Mouse (Mus musculus) limb, embryonic 15.5 days (tissue): ENCODE measurements around the gene Sp8. TPM values are rescaled to one million over a fixed set of nuclear protein-coding genes. Genes with fewer than 3 reads are reported as not detected.
A peak's percentile ranks its signal among the peaks of the same experiment; 100 is the strongest.

Experiments used
- ATAC-seq: fragments of 200-750 bp; cut with Nextera tagmentation; 2 replicates; pipeline ENCODE4 v1.8.0; 2017; ENCODE audit warnings: low read depth, moderate TSS enrichment; ENCODE audit not compliant: insufficient number of reproducible peaks, low FRiP score, low TSS enrichment
- H3K27ac ChIP-seq: fragments of 300-500 bp; sonication (generic); 2 replicates; pipeline ENCODE4 v1.5.1; 2015; ENCODE audit warnings: moderate library complexity, mild to moderate bottlenecking, inconsistent platforms
- H3K27me3 ChIP-seq: fragments of 300-500 bp; sonication (generic); 2 replicates; pipeline ENCODE4 v1.6.1; 2015; ENCODE audit warnings: inconsistent platforms
- H3K36me3 ChIP-seq: fragments of 300-500 bp; sonication (generic); 2 replicates; pipeline ENCODE4 v1.6.1; 2015; ENCODE audit warnings: inconsistent platforms
- H3K4me1 ChIP-seq: fragments of 300-500 bp; sonication (generic); 2 replicates; pipeline ENCODE4 v1.6.1; 2015; ENCODE audit warnings: inconsistent platforms
- H3K4me2 ChIP-seq: fragments of 300-500 bp; sonication (generic); 2 replicates; pipeline ENCODE4 v1.6.1; 2015; ENCODE audit warnings: mild to moderate bottlenecking, inconsistent platforms
- H3K4me3 ChIP-seq: fragments of 300-500 bp; sonication (generic); 2 replicates; pipeline ENCODE4 v1.5.1; 2015; ENCODE audit warnings: mild to moderate bottlenecking, inconsistent platforms
- H3K9ac ChIP-seq: fragments of 300-500 bp; sonication (generic); 2 replicates; pipeline ENCODE4 v1.6.1; 2015; ENCODE audit warnings: inconsistent platforms
- H3K9me3 ChIP-seq: fragments of 300-500 bp; sonication (generic); 2 replicates; pipeline ENCODE4 v1.6.1; 2016; ENCODE audit warnings: inconsistent platforms
- WGBS: fragments of 180-500 bp; shearing (Covaris S2); methylation state at CpG from one replicate; pipeline ENCODE4 v1.1.7; 2015; 5-methylcytosine and 5-hydroxymethylcytosine counted together
- polyA plus RNA-seq: library from polyadenylated mRNA; unstranded; fragments of >200 nt; fragmentation: Nextera tagmentation; extraction: Ambion mirVana; gene quantifications from 2 replicates; pipeline ENCODE4 v1.2.1, GENCODE M21; 2015

Gene Sp8
- 5.7 and 6.8 TPM in 2 replicates for polyA plus RNA-seq

DNA sequence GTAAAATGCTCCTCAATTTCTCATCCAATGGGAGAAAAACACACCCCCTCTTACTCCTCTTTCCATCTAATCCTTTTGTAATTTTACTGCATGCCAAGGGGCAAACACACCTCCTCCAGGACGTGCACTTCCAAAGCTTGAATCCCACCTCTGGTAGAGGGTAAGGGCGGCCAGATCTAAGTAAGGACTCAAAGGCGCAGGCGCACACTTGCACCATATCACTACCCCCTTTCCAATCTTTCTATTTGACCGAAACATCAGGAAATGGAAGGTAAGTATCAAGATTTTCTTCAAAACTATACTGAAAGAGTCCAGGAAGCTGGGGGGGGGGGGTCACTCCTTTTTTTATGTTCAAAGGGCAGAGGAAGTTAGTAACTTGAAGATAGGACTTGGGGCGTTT lies at the start of gene Sp8:
Gene Sp8 (plus strand): TSS at position 109 of the 400 bp plus-strand sequence.
- Histone ChIP-seq H3K27ac (peak within 1 kb of the TSS; percentile 34), H3K4me2 (peak within 1 kb of the TSS; percentile 70), H3K4me1 (peaks cover 36% of the 10 kb centered on the region), H3K4me3 (peak within 1 kb of the TSS; percentile 45), H3K27me3 (peaks cover 85% of the 10 kb centered on the region), H3K36me3 (no peaks in the 10 kb centered on the region), H3K9ac (no peak within 1 kb of the TSS), H3K9me3 (no peaks in the 10 kb centered on the region)
- ATAC-seq = no peak
- WGBS = 0% methylated on average over 6 of the region's 6 CpGs

DNA sequence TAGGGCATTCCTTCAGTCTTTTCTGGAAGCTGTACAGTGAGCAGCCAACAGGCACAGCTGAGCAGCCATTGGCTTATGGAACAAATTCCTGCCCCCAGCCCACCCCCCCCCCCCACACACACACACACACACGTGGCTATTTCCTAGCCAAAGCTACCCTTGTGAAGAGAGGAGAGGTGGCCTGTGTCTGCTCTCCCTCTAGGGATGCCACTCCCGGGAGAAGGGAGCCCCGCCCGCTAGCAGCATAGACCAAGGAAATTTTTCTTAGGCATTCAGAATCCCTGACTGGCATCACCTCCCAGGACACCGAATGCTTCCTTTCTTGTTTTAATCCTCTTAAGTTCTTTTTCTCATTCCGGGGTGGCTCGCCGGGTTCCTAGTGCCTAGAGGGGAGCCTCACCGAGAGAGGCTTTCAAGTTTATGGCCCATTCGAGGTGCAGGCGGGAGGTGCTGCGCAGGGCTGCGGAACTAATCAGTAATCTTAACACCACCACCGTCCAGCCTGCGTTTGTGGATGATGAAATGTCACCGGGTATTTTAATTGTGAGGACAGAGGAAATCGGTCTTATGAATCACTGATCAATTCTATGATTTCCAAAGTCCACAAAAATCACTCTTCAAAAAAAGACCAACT lies 34.7 kb upstream of the Sp8 start:
- Histone ChIP-seq H3K9ac (no peak overlapping the region), H3K9me3 (no peaks in the 10 kb centered on the region), H3K4me2 (peak overlapping the region; percentile 35), H3K27ac (no peak overlapping the region), H3K27me3 (no peaks in the 10 kb centered on the region), H3K36me3 (no peaks in the 10 kb centered on the region), H3K4me3 (peak overlapping the region; percentile 10; the same call in 1 of the 2 replicates), H3K4me1 (no peaks in the 10 kb centered on the region)
- WGBS = 1% methylated on average over 17 of the region's 17 CpGs
- ATAC-seq = no peak

DNA sequence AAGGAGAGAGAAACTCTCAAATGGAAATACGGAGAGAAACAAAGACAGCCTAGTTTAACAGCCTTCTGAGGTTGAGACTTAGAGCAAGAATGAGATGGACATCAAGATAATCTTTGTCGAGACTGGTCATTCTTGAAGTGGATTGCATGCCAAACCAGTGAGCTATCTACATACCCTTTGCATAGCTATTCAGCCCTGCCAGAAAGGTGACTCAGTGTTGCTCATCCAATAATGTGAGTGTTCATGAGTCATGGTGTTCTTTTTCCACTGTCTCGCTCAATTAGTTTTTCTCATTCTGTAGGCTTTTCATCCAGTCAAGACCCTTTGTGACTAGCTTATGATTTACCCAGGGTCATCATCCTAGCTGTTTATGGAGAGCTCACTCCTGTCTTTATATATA lies 31.6 kb upstream of the Sp8 start:
- WGBS = 82% methylated on average over 3 of the region's 3 CpGs

DNA sequence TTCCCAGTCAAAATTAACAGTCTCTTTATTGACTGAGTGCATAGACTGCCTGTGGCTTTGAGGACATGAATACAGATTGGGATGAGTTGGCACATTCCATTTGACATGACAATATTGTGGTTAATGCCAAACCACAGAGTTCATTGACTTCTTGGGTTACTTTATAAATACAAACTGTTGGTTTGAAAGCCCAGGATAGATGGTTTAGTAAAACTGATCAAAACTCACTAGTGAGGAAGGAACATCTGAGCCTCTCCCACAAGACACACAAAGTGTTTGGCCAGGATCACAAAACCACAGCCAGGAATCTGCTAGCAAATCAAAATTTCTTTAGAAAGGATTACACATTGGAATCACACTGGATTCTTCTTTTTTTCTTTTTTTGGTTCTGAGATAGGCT lies 30.0 kb upstream of the Sp8 start:
- Histone ChIP-seq H3K36me3 (no peaks in the 10 kb centered on the region), H3K4me2 (no peak overlapping the region), H3K9ac (no peak overlapping the region), H3K4me3 (no peak overlapping the region), H3K4me1 (no peaks in the 10 kb centered on the region), H3K27me3 (no peaks in the 10 kb centered on the region), H3K27ac (no peak overlapping the region), H3K9me3 (no peaks in the 10 kb centered on the region)
- ATAC-seq = no peak

More for the DNA sequence above, 31.6 kb upstream of the Sp8 start:
- Histone ChIP-seq H3K36me3 (no peaks in the 10 kb centered on the region), H3K9ac (no peak overlapping the region), H3K4me2 (no peak overlapping the region), H3K4me1 (no peaks in the 10 kb centered on the region), H3K4me3 (no peak overlapping the region), H3K9me3 (no peaks in the 10 kb centered on the region), H3K27ac (no peak overlapping the region), H3K27me3 (no peaks in the 10 kb centered on the region)
- ATAC-seq = no peak

DNA sequence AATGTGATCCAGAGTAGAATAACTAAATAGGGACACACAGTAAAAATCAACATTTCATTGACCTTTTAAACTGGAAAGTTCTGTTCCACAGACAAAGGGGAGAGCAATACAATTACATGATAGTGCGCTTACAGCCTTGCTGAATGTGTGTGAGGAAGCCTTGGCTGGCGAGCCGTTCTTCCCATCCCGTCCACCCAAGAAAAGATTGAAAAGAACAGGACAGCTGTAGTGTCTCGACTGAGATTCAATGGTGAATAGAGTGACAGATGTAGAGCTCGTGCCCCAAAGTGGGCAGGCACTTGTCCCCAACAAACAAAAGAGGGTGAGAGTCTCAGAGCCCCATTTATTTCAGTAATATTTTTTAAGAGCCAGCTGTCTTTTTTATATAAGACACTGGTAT lies 16.2 kb upstream of the Sp8 start:
- H3K27ac ChIP-seq = no peak overlapping the region
- H3K36me3 ChIP-seq = no peaks in the 10 kb centered on the region
- 81% methylated on average over 6 of the region's 6 CpGs for WGBS
- no peak for ATAC-seq
- no peak overlapping the region for H3K9ac ChIP-seq
- H3K9me3 ChIP-seq = no peaks in the 10 kb centered on the region
- peaks cover 2% of the 10 kb centered on the region for H3K27me3 ChIP-seq
- no peak overlapping the region for H3K4me2 ChIP-seq
- no peaks in the 10 kb centered on the region for H3K4me1 ChIP-seq
- no peak overlapping the region for H3K4me3 ChIP-seq

DNA sequence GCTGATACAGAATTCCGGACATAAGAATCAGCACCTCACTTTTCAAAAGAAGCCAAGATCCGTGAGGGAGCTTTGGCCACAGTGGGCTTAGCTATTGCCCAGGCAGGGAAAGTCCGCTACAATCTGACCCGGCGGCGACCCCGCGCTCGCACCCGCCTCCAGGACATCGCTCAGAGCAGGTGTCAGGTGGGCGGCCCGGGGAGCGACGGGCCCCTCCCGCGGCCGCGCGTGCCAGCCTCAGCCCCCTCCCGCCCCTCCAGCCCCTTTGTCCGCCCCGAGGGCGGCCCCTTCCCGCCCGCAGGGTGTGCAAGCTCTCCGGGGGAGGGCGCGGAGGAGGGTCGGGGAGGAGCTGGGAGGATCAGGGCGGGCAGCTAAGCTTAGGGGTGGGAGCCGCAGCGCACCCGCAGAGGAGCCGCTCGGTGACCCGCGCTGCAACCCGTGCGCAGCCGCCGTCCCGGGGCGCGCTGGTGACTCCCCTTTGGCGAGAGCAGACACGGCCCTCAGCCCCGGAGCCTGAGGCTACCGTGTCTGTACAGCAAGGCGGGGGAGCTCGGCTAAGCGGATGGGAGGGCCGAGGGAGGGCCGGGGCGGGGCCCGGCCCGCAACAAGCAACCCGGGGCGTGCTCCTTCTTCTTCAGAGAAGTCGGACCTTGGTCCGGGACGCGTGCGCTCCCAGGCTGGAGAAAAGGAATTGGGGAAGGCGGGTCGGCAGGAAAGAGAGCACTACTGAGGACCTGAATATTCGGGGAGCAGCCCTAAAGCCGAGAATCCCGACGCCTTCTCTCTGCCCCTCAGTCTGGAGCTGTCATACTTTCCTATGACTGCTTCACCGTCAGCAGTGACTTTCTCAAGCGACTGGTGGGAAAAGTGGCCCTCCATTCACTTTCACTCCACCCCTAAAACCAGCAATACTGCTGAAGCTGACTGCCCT lies 9.5 kb upstream of the Sp8 start:
- Histone ChIP-seq H3K9me3 (no peaks in the 10 kb centered on the region), H3K27me3 (peaks cover 59% of the 10 kb centered on the region), H3K9ac (peak overlapping the region; percentile 40; the same call in 1 of the 2 replicates), H3K4me3 (peak overlapping the region; percentile 57), H3K4me1 (peaks cover 14% of the 10 kb centered on the region), H3K27ac (no peak overlapping the region), H3K4me2 (peak overlapping the region; percentile 96), H3K36me3 (no peaks in the 10 kb centered on the region)
- under 1% methylated on average over 65 of the region's 72 CpGs for WGBS
- ATAC-seq = peak; percentile 78; the same call in 1 of the 2 replicates

DNA sequence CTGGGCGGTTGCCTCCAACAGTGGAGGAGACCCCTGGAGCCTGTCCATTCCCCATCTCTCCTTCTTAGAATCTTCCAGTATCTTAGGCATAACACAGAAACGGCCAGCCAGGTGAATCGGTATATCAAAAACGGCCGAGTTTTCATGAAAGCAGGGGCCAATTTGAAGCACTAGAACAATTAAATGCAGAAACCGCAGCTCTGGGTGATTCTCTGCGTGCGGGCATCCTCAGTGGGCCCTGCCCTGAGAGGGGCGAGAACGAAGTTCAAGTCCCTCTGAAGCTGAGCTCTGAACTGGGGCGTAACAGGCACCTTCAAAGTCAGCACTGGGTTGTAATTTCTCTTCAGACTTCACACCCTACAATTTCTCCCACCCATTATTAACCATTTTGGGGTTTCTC lies 8.8 kb upstream of the Sp8 start:
- H3K27ac ChIP-seq = no peak overlapping the region
- peaks cover 14% of the 10 kb centered on the region for H3K4me1 ChIP-seq
- peaks cover 62% of the 10 kb centered on the region for H3K27me3 ChIP-seq
- no peaks in the 10 kb centered on the region for H3K36me3 ChIP-seq
- H3K9me3 ChIP-seq = no peaks in the 10 kb centered on the region
- peak overlapping the region; percentile 57 for H3K4me3 ChIP-seq
- peak overlapping the region; percentile 96 for H3K4me2 ChIP-seq
- no peak for ATAC-seq
- 5% methylated on average over 11 of the region's 11 CpGs for WGBS
- no peak overlapping the region for H3K9ac ChIP-seq

DNA sequence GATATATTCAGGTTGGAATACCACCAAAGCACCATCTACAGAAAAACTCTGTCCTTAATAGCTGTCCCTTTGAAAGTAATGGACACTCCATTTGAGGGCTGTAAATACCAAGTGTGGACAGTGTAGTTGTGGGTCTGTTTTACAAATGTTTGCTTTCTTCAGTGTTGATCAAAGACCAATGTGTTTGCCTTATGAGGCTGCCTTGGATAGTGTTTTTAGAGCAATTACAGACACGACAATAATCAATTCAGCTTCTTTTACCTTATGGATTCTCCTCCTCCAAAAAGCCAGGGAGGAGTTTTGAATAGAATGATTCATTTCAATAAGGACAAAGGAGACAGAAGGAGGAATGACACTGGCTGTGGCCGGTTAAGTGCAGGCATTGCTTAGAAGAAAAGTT lies 7.9 kb upstream of the Sp8 start:
- ATAC-seq = no peak
- WGBS = 21% methylated on average over 2 of the region's 2 CpGs

DNA sequence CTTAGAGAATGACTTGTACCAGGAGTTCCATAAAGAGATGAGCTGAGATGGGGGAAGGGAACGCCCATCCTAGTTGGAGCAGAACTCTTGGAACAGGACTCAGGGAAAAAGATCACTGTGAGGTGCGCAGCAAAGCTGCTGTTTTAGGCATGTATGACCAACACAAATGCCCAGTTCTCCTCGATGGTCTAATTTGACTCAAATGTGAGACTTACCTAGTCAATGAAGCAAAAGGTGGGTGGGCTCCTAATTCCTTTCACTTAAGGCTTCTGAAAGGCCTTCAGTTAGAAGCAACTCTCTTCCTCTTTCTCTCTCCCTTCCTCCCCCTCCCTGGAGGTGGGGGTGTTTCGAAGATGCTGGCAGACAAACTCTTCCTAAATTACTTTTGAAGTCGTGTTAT lies 6.7 kb upstream of the Sp8 start:
- WGBS = 19% methylated on average over 5 of the region's 5 CpGs

More for the DNA sequence above, 7.9 kb upstream of the Sp8 start:
- H3K4me2 ChIP-seq = no peak overlapping the region
- H3K27me3 ChIP-seq = peaks cover 71% of the 10 kb centered on the region
- no peaks in the 10 kb centered on the region for H3K36me3 ChIP-seq
- H3K4me1 ChIP-seq = peaks cover 20% of the 10 kb centered on the region
- no peak overlapping the region for H3K4me3 ChIP-seq
- no peak overlapping the region for H3K9ac ChIP-seq
- no peak overlapping the region for H3K27ac ChIP-seq
- H3K9me3 ChIP-seq = no peaks in the 10 kb centered on the region

DNA sequence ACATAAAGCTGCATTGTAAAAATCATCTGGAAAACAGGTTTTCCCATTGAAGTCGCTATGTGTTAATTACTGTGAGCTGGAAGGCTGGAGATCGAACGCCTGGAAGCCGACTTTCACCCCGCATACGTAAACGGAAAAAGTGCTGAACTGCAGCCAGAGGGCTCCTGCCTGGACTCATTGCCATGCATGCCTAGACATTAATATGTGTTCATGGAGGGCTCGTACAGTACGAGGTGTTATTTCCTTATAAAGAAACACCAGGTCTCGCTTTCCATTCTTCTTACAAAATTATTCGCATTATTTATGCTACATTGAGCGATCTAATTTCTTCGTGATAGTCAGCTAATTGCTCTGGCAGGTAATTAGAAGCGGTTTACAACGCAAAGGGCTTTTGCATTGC lies 5.8 kb upstream of the Sp8 start:
- Histone ChIP-seq H3K9me3 (no peaks in the 10 kb centered on the region), H3K27ac (no peak overlapping the region), H3K36me3 (no peaks in the 10 kb centered on the region), H3K4me3 (no peak overlapping the region), H3K4me2 (no peak overlapping the region), H3K4me1 (peaks cover 20% of the 10 kb centered on the region), H3K9ac (no peak overlapping the region), H3K27me3 (peaks cover 85% of the 10 kb centered on the region)
- ATAC-seq = no peak
- 2% methylated on average over 15 of the region's 15 CpGs for WGBS

More for the DNA sequence above, 6.7 kb upstream of the Sp8 start:
- Histone ChIP-seq H3K27me3 (peaks cover 82% of the 10 kb centered on the region), H3K4me1 (peaks cover 20% of the 10 kb centered on the region), H3K9ac (no peak overlapping the region), H3K27ac (no peak overlapping the region), H3K9me3 (no peaks in the 10 kb centered on the region), H3K4me2 (no peak overlapping the region), H3K36me3 (no peaks in the 10 kb centered on the region), H3K4me3 (no peak overlapping the region)
- no peak for ATAC-seq

DNA sequence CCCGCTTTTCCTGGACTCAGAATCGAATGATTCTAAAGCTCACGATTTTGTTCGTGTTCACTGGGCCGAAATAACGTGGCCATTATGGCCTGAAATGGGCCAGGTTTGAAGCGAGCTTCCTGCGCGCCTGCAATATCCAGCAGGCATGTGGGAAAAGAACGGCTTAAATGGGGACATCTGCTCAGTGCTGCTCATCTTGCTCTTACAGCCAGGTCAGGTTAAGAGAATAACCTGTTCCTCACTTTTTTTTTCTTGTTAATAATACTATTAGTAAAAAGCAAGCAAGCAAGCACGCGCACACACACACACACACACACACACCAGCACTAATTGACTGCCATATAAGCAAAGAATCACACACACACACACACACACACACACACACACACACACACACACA lies 5.3 kb upstream of the Sp8 start:
- WGBS = 8% methylated on average over 11 of the region's 12 CpGs
- H3K4me2 ChIP-seq = no peak overlapping the region

DNA sequence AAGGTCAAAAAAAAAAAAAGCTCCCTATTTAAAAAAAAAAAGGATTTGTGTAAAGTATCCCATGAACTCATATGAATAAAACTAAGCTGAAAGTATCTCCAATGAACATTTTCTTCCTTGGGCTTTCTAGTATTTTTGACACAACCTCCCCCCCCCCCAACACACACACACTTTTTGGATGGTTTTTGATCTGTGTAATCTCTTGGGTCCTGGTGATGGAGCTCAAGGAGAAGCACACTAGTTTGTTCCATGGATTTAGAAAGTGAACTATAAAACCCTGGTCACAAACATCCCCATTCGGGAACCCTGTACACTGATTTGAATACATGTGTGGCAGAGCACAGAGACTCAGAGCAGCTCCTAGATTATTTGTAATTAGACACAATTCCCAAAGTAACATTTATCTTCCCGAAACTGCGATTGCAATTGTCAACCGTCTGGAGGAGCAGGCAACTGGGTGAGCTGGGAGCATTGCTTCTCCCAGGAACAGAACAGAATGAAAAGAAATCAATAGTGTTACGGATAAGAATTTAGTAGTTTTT lies 4.7 kb upstream of the Sp8 start:
- no peaks in the 10 kb centered on the region for H3K36me3 ChIP-seq
- H3K27me3 ChIP-seq = peaks cover 86% of the 10 kb centered on the region
- no peak overlapping the region for H3K9ac ChIP-seq
- ATAC-seq = no peak
- H3K4me3 ChIP-seq = no peak overlapping the region
- H3K27ac ChIP-seq = no peak overlapping the region
- WGBS = 10% methylated on average over 5 of the region's 5 CpGs
- no peak overlapping the region for H3K4me2 ChIP-seq
- H3K4me1 ChIP-seq = peaks cover 19% of the 10 kb centered on the region
- H3K9me3 ChIP-seq = no peaks in the 10 kb centered on the region

More for the DNA sequence above, 5.3 kb upstream of the Sp8 start:
- no peak for ATAC-seq
- Histone ChIP-seq H3K27ac (no peak overlapping the region), H3K27me3 (peaks cover 86% of the 10 kb centered on the region), H3K9ac (no peak overlapping the region), H3K4me1 (peaks cover 20% of the 10 kb centered on the region), H3K9me3 (no peaks in the 10 kb centered on the region), H3K4me3 (no peak overlapping the region), H3K36me3 (no peaks in the 10 kb centered on the region)
